Mouse (Mus musculus) midbrain, embryonic 11.5 days (tissue): Measurements from ENCODE around the gene Bpi. TPM values are rescaled to one million over a fixed set of nuclear protein-coding genes. Genes with fewer than 3 reads are reported as not detected.
A peak's percentile ranks its signal among the peaks of the same experiment; 100 is the strongest.

Experiments
- ATAC-seq: fragments of 200-750 bp; cut with Nextera tagmentation; 2 replicates; pipeline ENCODE4 v1.8.0; 2017; ENCODE audit warnings: moderate TSS enrichment, moderate library complexity; ENCODE audit not compliant: low FRiP score
- DNase-seq: peaks from one replicate; pipeline ENCODE4 v3.0.0; 2015; ENCODE audit warnings: low spot score; ENCODE audit errors: missing footprints
- H3K27ac ChIP-seq: fragments of 300-500 bp; sonication (generic); 2 replicates; pipeline ENCODE4 v1.5.1; 2014; ENCODE audit warnings: low read depth, low read length
- H3K27me3 ChIP-seq: fragments of 300-500 bp; sonication (generic); 2 replicates; pipeline ENCODE4 v1.6.1; 2014; ENCODE audit warnings: mild to moderate bottlenecking, low read length, moderate library complexity, mixed read lengths; ENCODE audit not compliant: control insufficient read depth, insufficient read depth
- H3K36me3 ChIP-seq: fragments of 300-500 bp; sonication (generic); 2 replicates; pipeline ENCODE4 v1.6.1; 2014; ENCODE audit warnings: mild to moderate bottlenecking, low read length, moderate library complexity, mixed read lengths; ENCODE audit not compliant: control insufficient read depth, insufficient read depth
- H3K4me1 ChIP-seq: fragments of 300-500 bp; sonication (generic); 2 replicates; pipeline ENCODE4 v1.6.1; 2014; ENCODE audit warnings: low read length; ENCODE audit not compliant: control insufficient read depth, insufficient read depth
- H3K4me2 ChIP-seq: fragments of 300-500 bp; sonication (generic); 2 replicates; pipeline ENCODE4 v1.6.1; 2014; ENCODE audit warnings: mild to moderate bottlenecking, moderate library complexity
- H3K4me3 ChIP-seq: fragments of 300-500 bp; sonication (generic); 2 replicates; pipeline ENCODE4 v1.5.1; 2014; ENCODE audit warnings: low read depth, low read length
- H3K9ac ChIP-seq: fragments of 300-500 bp; sonication (generic); 2 replicates; pipeline ENCODE4 v1.6.1; 2014; ENCODE audit warnings: low read length
- H3K9me3 ChIP-seq: fragments of 300-500 bp; sonication (generic); 2 replicates; pipeline ENCODE4 v1.6.1; 2016; ENCODE audit warnings: low read length; ENCODE audit not compliant: control insufficient read depth
- WGBS: fragments of 180-500 bp; shearing (Covaris S2); extraction: QIAGEN DNeasy Blood & Tissue Kit; methylation state at CpG from one replicate; pipeline ENCODE4 v1.1.7; 2014; 5-methylcytosine and 5-hydroxymethylcytosine counted together
- polyA plus RNA-seq: library from polyadenylated mRNA; unstranded; fragments of >200 nt; fragmentation: Nextera tagmentation; extraction: Ambion mirVana; gene quantifications from 2 replicates; pipeline ENCODE4 v1.2.1, GENCODE M21; 2014

Bpi gene
- not detected in 2 replicates for polyA plus RNA-seq

DNA sequence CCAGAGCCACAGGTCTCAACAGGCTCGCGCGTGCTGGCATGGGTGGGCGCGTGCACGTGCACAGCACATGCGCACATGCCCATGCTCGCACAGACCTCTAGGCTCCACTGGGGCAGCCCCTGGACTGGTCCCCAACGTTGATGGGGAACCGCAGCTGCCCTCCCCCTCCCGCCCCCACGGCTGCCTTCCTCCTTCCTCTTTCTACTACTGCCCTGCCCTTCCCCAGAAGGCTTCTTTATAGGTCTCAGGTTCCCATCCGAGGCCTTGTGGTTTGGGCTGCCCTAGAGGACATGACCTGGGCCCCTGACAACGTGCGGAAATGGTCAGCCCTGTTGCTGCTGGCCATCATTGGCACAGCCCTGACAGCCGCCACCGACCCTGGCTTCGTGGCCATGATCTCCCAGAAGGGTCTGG, at the start of gene Bpi:
Gene Bpi (plus strand): TSS at position 90 of the 414 bp plus-strand sequence.
- no peak for ATAC-seq
- no peaks in the 10 kb centered on the region for H3K9me3 ChIP-seq
- no peak for DNase-seq
- 72% methylated on average over 18 of the region's 18 CpGs for WGBS
- H3K27me3 ChIP-seq: no peaks in the 10 kb centered on the region
- H3K9ac ChIP-seq: 0 out of 2 replicates have a peak within 1 kb of the TSS, but pooled peaks have one; percentile 6
- H3K4me1 ChIP-seq: peaks cover 4% of the 10 kb centered on the region; the same call in 1 of the 2 replicates
- H3K36me3 ChIP-seq: no peaks in the 10 kb centered on the region
- H3K4me3 ChIP-seq: no peak within 1 kb of the TSS
- H3K4me2 ChIP-seq: no peak within 1 kb of the TSS
- no peak within 1 kb of the TSS for H3K27ac ChIP-seq

- no peak overlapping the region for H3K4me3 ChIP-seq
- 75% methylated on average over 8 of the region's 9 CpGs for WGBS
- ATAC-seq (no peak), DNase-seq (no peak)
- no peaks in the 10 kb centered on the region for H3K9me3 ChIP-seq
- no peak overlapping the region for H3K9ac ChIP-seq
- H3K27me3 ChIP-seq: no peaks in the 10 kb centered on the region
- H3K4me1 ChIP-seq: no peaks in the 10 kb centered on the region; the same call in none of the 2 replicates
- H3K36me3 ChIP-seq: no peaks in the 10 kb centered on the region
- H3K4me2 ChIP-seq: no peak overlapping the region
- H3K27ac ChIP-seq: no peak overlapping the region
Measured at GRCm38 (mm10) chr2:158209776-158210175, 48.1 kb upstream of the Bpi start.

GRCm38 (mm10) chr2:158210503-158210902, 47.4 kb upstream of the Bpi start:
- no peaks in the 10 kb centered on the region for H3K27me3 ChIP-seq
- H3K4me3 ChIP-seq: no peak overlapping the region
- H3K9me3 ChIP-seq: no peaks in the 10 kb centered on the region
- no peak for DNase-seq
- no peak for ATAC-seq
- WGBS: 50% methylated on average over 4 of the region's 4 CpGs
- H3K4me2 ChIP-seq: no peak overlapping the region
- H3K27ac ChIP-seq: no peak overlapping the region
- H3K36me3 ChIP-seq: no peaks in the 10 kb centered on the region
- no peaks in the 10 kb centered on the region; the same call in none of the 2 replicates for H3K4me1 ChIP-seq
- no peak overlapping the region for H3K9ac ChIP-seq

- peak overlapping the region; percentile 22; the same call in 1 of the 2 replicates for H3K4me2 ChIP-seq
- no peak for ATAC-seq
- no peak overlapping the region for H3K27ac ChIP-seq
- H3K9ac ChIP-seq: no peak overlapping the region
- no peaks in the 10 kb centered on the region; the same call in none of the 2 replicates for H3K4me1 ChIP-seq
- no peak overlapping the region for H3K4me3 ChIP-seq
- WGBS: 24% methylated on average over 10 of the region's 10 CpGs
- H3K36me3 ChIP-seq: no peaks in the 10 kb centered on the region
- H3K9me3 ChIP-seq: no peaks in the 10 kb centered on the region
- DNase-seq: no peak
- H3K27me3 ChIP-seq: no peaks in the 10 kb centered on the region
Measured at GRCm38 (mm10) chr2:158210958-158211357, 46.9 kb upstream of the Bpi start.

DNA sequence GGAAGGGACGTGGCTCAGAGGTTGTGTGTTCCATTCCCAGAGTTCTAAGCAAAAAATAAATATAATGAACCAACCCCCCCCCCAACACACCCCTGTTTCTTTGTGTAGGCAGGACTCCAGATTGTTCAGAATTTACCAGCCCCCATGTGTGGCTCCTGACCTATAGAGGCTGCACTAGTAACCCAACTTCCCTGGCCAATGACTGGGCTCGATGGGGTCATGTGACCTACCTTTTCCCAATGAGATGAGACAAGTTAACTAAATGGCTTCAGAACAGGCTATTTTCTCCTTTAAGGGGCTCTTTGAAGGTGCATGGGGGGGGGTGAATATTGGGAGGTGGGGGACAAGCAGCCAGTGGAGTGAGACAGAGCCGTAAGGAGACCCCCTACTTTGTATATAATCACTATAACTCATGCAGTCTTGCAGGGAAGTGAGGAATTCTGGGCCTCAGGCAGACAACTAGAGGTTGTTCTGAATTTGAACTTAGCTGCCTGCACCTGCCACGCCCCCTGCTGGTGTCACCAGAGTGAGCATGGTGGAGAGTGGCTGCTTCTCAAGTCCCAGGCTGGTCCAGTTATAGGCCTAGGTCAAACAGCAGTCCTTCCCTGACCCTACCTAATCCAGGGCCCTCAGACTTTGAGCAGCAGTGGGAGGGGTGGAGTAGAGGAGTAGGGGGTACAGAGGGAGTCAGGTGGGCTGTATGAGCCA, 46.0 kb upstream of the Bpi start:
- Histone ChIP-seq H3K4me1 (no peaks in the 10 kb centered on the region; the same call in none of the 2 replicates), H3K27ac (no peak overlapping the region), H3K4me3 (no peak overlapping the region), H3K9me3 (no peaks in the 10 kb centered on the region), H3K4me2 (no peak overlapping the region), H3K9ac (no peak overlapping the region), H3K36me3 (no peaks in the 10 kb centered on the region), H3K27me3 (no peaks in the 10 kb centered on the region)
- WGBS: 73% methylated on average over 4 of the region's 4 CpGs
- DNase-seq: no peak
- no peak for ATAC-seq

GRCm38 (mm10) chr2:158215283-158216117, 42.4 kb upstream of the Bpi start:
- 71% methylated on average over 9 of the region's 9 CpGs for WGBS
- Histone ChIP-seq H3K27ac (no peak overlapping the region), H3K36me3 (no peaks in the 10 kb centered on the region), H3K9ac (no peak overlapping the region), H3K4me1 (no peaks in the 10 kb centered on the region; the same call in 1 of the 2 replicates), H3K4me2 (no peak overlapping the region), H3K9me3 (no peaks in the 10 kb centered on the region), H3K27me3 (no peaks in the 10 kb centered on the region), H3K4me3 (no peak overlapping the region)
- DNase-seq (no peak), ATAC-seq (no peak)

- H3K36me3 ChIP-seq: no peaks in the 10 kb centered on the region
- H3K27ac ChIP-seq: no peak overlapping the region
- no peaks in the 10 kb centered on the region for H3K4me1 ChIP-seq
- WGBS: 94% methylated on average over 8 of the region's 8 CpGs
- H3K27me3 ChIP-seq: no peaks in the 10 kb centered on the region
- ATAC-seq (no peak), DNase-seq (no peak)
- H3K4me2 ChIP-seq: no peak overlapping the region
- H3K4me3 ChIP-seq: no peak overlapping the region
- no peaks in the 10 kb centered on the region for H3K9me3 ChIP-seq
- no peak overlapping the region for H3K9ac ChIP-seq
Measured at GRCm38 (mm10) chr2:158216510-158216909, 41.4 kb upstream of the Bpi start.

DNA sequence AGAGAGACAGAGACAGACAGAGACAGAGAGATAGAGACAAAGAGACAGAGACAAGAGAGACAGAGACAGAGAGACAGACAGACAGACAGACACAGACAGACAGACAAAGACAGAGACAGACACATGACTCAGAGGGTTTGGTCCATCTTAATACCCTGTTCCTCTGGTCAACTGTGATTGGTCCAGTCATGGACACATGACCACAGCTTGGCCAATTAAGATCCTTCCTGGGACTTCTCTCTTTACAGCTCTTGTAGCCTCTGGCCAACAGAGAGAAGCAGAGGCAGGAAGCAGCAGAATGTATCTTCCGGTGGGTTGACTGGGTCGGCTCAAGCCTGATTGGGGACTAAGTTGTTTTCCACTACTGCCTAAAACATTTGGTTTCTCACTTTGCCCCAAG, 38.3 kb upstream of the Bpi start:
- DNase-seq (no peak), ATAC-seq (no peak)
- no peaks in the 10 kb centered on the region for H3K27me3 ChIP-seq
- no peak overlapping the region for H3K9ac ChIP-seq
- 94% methylated on average over 2 of the region's 2 CpGs for WGBS
- no peaks in the 10 kb centered on the region for H3K9me3 ChIP-seq
- no peaks in the 10 kb centered on the region for H3K36me3 ChIP-seq
- H3K4me2 ChIP-seq: no peak overlapping the region
- no peak overlapping the region for H3K27ac ChIP-seq
- no peak overlapping the region for H3K4me3 ChIP-seq
- H3K4me1 ChIP-seq: no peaks in the 10 kb centered on the region
